Mouse (Mus musculus) stomach, adult 2 months (tissue): ENCODE data around the gene Lep. TPM values are rescaled to one million over a fixed set of nuclear protein-coding genes. Genes with fewer than 3 reads are reported as not detected.

ENCODE experiments used
- polyA plus RNA-seq: library from polyadenylated mRNA; depleted of rRNA; stranded (reverse); fragments of >200 nt; gene quantifications from 2 replicates; pipeline ENCODE4 v1.2.3, GENCODE M21; 2012; rRNA removed

Lep gene
- polyA plus RNA-seq: 0.13 and 0.60 TPM in 2 replicates

DNA sequence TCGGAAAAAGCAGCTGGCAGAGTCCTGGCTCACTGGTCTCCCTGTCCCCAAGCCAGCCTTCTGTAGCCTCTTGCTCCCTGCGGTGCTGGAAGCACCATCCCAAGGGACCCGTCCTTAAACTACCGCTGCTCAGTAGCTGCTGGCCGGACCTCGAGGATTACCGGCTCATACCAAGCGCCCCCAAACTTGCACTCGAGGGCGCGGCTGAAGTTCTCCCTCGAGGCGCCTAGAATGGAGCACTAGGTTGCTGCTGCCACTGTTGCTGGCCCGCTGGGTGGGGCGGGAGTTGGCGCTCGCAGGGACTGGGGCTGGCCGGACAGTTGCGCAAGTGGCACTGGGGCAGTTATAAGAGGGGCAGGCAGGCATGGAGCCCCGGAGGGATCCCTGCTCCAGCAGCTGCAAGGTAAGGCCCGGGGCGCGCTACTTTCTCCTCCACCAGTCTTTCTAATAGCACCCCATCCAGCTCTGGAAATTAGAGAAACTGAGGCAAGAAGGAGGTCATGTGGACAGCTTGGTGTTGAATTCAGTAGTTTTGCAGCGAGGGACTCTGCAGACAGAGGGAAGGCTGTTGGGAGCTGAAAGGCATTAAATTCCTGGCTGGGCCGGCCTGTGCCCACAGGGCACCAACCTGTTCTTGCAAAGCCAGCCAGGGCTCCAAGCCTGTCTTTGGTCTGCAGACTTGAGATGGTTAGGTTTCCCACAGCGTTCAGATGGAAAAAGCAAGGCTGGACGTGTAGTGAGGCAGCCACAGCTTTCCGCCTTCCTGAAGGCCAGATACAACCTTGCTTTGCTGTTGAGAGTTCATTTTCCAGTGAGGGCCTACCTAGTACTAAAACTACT is at the start of gene Lep:
TSS of gene Lep (plus strand) at position 375 of the 840 bp plus-strand sequence.

Other genes starting within 250 kb of the Lep start
- gene Lrrc4, start 228.5 kb upstream of the Lep start, polyA plus RNA-seq: 4.2 and 5.0 TPM in 2 replicates
- 0.85 and 0.87 TPM in 2 replicates for gene Rbm28, start 104.8 kb downstream of the Lep start, polyA plus RNA-seq
- gene Prrt4, start 119.4 kb downstream of the Lep start, polyA plus RNA-seq: 0.18 and 0.40 TPM in 2 replicates
- 34.6 and 38.3 TPM in 2 replicates for gene Impdh1, start 156.1 kb downstream of the Lep start, polyA plus RNA-seq
- gene Hilpda, start 212.3 kb downstream of the Lep start, polyA plus RNA-seq: 13.1 and 14.9 TPM in 2 replicates
- 0.08 and 0.60 TPM in 2 replicates for gene Fam71f2, start 219.4 kb downstream of the Lep start, polyA plus RNA-seq